Mouse (Mus musculus) stomach, postnatal 0 days (tissue): Measurements from ENCODE around the gene Trip11.

Source experiments
- CTCF ChIP-seq: IDR thresholded peaks from 2 replicates; pipeline ENCODE4 v1.5.1; 2016; ENCODE audit warnings: antibody characterized with exemption, low read depth, mild to moderate bottlenecking, moderate library complexity
- EP300 ChIP-seq: optimal IDR thresholded peaks from 2 replicates; pipeline ENCODE3; 2016; ENCODE audit warnings: antibody characterized with exemption

- TF ChIP-seq CTCF (no peak), EP300 (no peak)
These were observed 80.6 kb downstream of the Trip11 start for GRCm38 (mm10) chr12:101832179-101833114.
